Mouse (Mus musculus) heart, adult 2 months (tissue): Measurements from ENCODE around the gene Rxfp4. TPM values are rescaled to one million over a fixed set of nuclear protein-coding genes. Genes with fewer than 3 reads are reported as not detected.

Experiments
- DNase-seq, 2 experiments: peaks; one replicate each; pipeline ENCODE4 v3.0.0; 2021
- H3K27ac ChIP-seq: fragments of 200-600 bp; 2 replicates; pipeline ENCODE4 v1.8.1; 2022
- H3K27me3 ChIP-seq: fragments of 200-500 bp; 2 replicates; pipeline ENCODE4 v1.6.1; 2012; ENCODE audit warnings: mild to moderate bottlenecking, low read length, inconsistent platforms, mixed read lengths; ENCODE audit not compliant: control insufficient read depth, insufficient read depth
- H3K36me3 ChIP-seq: fragments of 200-500 bp; 2 replicates; pipeline ENCODE4 v1.6.1; 2012; ENCODE audit warnings: low read length, inconsistent platforms; ENCODE audit not compliant: control insufficient read depth, insufficient read depth
- H3K4me1 ChIP-seq: fragments of 200-500 bp; 2 replicates; pipeline ENCODE4 v1.6.1; 2011; ENCODE audit warnings: low read length; ENCODE audit not compliant: control insufficient read depth, insufficient read depth
- H3K4me3 ChIP-seq: fragments of 200-600 bp; 2 replicates; pipeline ENCODE4 v1.8.1; 2022
- H3K79me2 ChIP-seq: fragments of 200-500 bp; replicated peaks from 2 replicates; pipeline ENCODE4 v1.6.1; 2012; ENCODE audit warnings: mild to moderate bottlenecking, inconsistent platforms, low read length, moderate library complexity, mixed read lengths; ENCODE audit not compliant: control insufficient read depth, insufficient read depth
- H3K9ac ChIP-seq: fragments of 200-500 bp; 2 replicates; pipeline ENCODE4 v1.6.1; 2012; ENCODE audit warnings: low read depth, mild to moderate bottlenecking, control low read depth, inconsistent platforms, low read length, mixed read lengths
- CTCF ChIP-seq: fragments of 200-600 bp; IDR thresholded peaks from 2 replicates; pipeline ENCODE4 v1.8.1; 2022; ENCODE audit warnings: antibody characterized with exemption, mild to moderate bottlenecking, moderate library complexity
- EP300 ChIP-seq: fragments of 200-500 bp; IDR thresholded peaks from 2 replicates; pipeline ENCODE4 v1.6.1; 2011; ENCODE audit warnings: low read depth, low read length, control low read depth; ENCODE audit not compliant: insufficient read depth
- POLR2A ChIP-seq: fragments of 200-500 bp; IDR thresholded peaks from 2 replicates; pipeline ENCODE4 v1.6.1; 2011; ENCODE audit warnings: mild to moderate bottlenecking, low read depth, low read length, control low read depth; ENCODE audit not compliant: insufficient read depth
- WGBS: fragments of 180-500 bp; shearing (Covaris S2); methylation state at CpG from one replicate; pipeline ENCODE4 v1.1.7; 2018; 5-methylcytosine and 5-hydroxymethylcytosine counted together
- intact Hi-C: fragments of 180-260 bp; cut with DNase I; formaldehyde crosslinking; loops from one replicate; pipeline ENCODE4 v1.15.1; 2025
- polyA plus RNA-seq: library from polyadenylated mRNA; depleted of rRNA; stranded (reverse); fragments of >200 nt; gene quantifications from 2 replicates; pipeline ENCODE4 v1.2.3, GENCODE M21; 2012
- total RNA-seq, 2 experiments: library from RNA; stranded (reverse); gene quantifications; 2 replicates each; pipeline ENCODE4 v1.2.3; 2021

Gene Rxfp4
- total and polyA plus RNA-seq, 3 experiments = not detected

- intact Hi-C loops = loop anchor here (2.0 kb wide), 1 partner anchor 26 kb away; no protein-coding TSS in a partner anchor
- TF ChIP-seq EP300 (no peak), POLR2A (no peak), CTCF (no peak)
- H3K4me1 ChIP-seq = peaks cover 25% of the 10 kb centered on the region
- no peaks in the 10 kb centered on the region for H3K27me3 ChIP-seq
- H3K79me2 ChIP-seq = peaks cover 5% of the 10 kb centered on the region; the same call in 1 of the 2 replicates
- 84% methylated on average over 10 of the region's 10 CpGs for WGBS
- no peak overlapping the region for H3K4me3 ChIP-seq
- H3K36me3 ChIP-seq = peaks cover 12% of the 10 kb centered on the region
- H3K9ac ChIP-seq = no peak overlapping the region
- H3K27ac ChIP-seq = no peak overlapping the region
- DNase-seq = peak in 1 of 2 experiments; percentile 19
These were observed 19.9 kb downstream of the Rxfp4 start for GRCm38 (mm10) chr3:88633056-88633455.

- intact Hi-C loops = loop anchor here (2.0 kb wide), 1 partner anchor 25 kb away; no protein-coding TSS in a partner anchor
- Histone ChIP-seq H3K9ac (no peak overlapping the region), H3K36me3 (peaks cover 11% of the 10 kb centered on the region), H3K79me2 (peaks cover 8% of the 10 kb centered on the region; the same call in 1 of the 2 replicates), H3K4me3 (no peak overlapping the region), H3K27ac (peak overlapping the region; percentile 12), H3K27me3 (no peaks in the 10 kb centered on the region), H3K4me1 (peaks cover 30% of the 10 kb centered on the region)
- peak in 1 of 2 experiments; percentile 21 for DNase-seq
- WGBS = 53% methylated on average over 12 of the region's 12 CpGs
- peak; percentile 84; the same call in 1 of the 2 replicates for TF ChIP-seq EP300
- TF ChIP-seq POLR2A = no peak
- TF ChIP-seq CTCF = peak; percentile 78
These were observed 20.9 kb downstream of the Rxfp4 start for GRCm38 (mm10) chr3:88631921-88632587.

- H3K4me1 ChIP-seq = peaks cover 38% of the 10 kb centered on the region
- peaks cover 10% of the 10 kb centered on the region for H3K79me2 ChIP-seq
- H3K9ac ChIP-seq = peak overlapping the region; percentile 8; the same call in 1 of the 2 replicates
- peaks cover 11% of the 10 kb centered on the region for H3K36me3 ChIP-seq
- H3K4me3 ChIP-seq = no peak overlapping the region
- TF ChIP-seq POLR2A (no peak), EP300 (peak; percentile 73; the same call in 1 of the 2 replicates)
- H3K27me3 ChIP-seq = no peaks in the 10 kb centered on the region
- intact Hi-C loops = no loop called here
- 32% methylated on average over 6 of the region's 6 CpGs for WGBS
- peak overlapping the region; percentile 76 for H3K27ac ChIP-seq
- DNase-seq = peak; percentile 59 to 63
These were observed 22.0 kb downstream of the Rxfp4 start for GRCm38 (mm10) chr3:88630849-88631341.

GRCm38 (mm10) chr3:88630018-88630417 is 22.9 kb downstream of the Rxfp4 start:
- 50% methylated on average over 9 of the region's 9 CpGs for WGBS
- peaks cover 10% of the 10 kb centered on the region for H3K79me2 ChIP-seq
- no peaks in the 10 kb centered on the region for H3K27me3 ChIP-seq
- no peak for DNase-seq
- peaks cover 45% of the 10 kb centered on the region for H3K4me1 ChIP-seq
- no peak overlapping the region for H3K4me3 ChIP-seq
- H3K27ac ChIP-seq = peak overlapping the region; percentile 76
- H3K9ac ChIP-seq = no peak overlapping the region
- intact Hi-C loops = no loop called here
- H3K36me3 ChIP-seq = peaks cover 14% of the 10 kb centered on the region
- TF ChIP-seq CTCF = no peak
- no peak for TF ChIP-seq POLR2A
- no peak for TF ChIP-seq EP300

GRCm38 (mm10) chr3:88629244-88629643 is 23.7 kb downstream of the Rxfp4 start:
- Histone ChIP-seq H3K4me1 (peaks cover 52% of the 10 kb centered on the region), H3K9ac (no peak overlapping the region), H3K79me2 (peaks cover 12% of the 10 kb centered on the region), H3K27me3 (no peaks in the 10 kb centered on the region), H3K4me3 (no peak overlapping the region), H3K27ac (peak overlapping the region; percentile 76), H3K36me3 (peaks cover 15% of the 10 kb centered on the region)
- intact Hi-C loops = no loop called here
- DNase-seq = no peak
- TF ChIP-seq EP300 (no peak), POLR2A (no peak), CTCF (no peak)
- WGBS = 43% methylated on average over 13 of the region's 13 CpGs

GRCm38 (mm10) chr3:88628766-88629165 is 24.2 kb downstream of the Rxfp4 start:
- no peaks in the 10 kb centered on the region for H3K27me3 ChIP-seq
- H3K36me3 ChIP-seq = peaks cover 18% of the 10 kb centered on the region
- H3K4me1 ChIP-seq = peaks cover 55% of the 10 kb centered on the region
- no peak for TF ChIP-seq EP300
- TF ChIP-seq CTCF = no peak
- no peak for TF ChIP-seq POLR2A
- no peak overlapping the region for H3K9ac ChIP-seq
- DNase-seq = no peak
- intact Hi-C loops = no loop called here
- H3K4me3 ChIP-seq = no peak overlapping the region
- H3K27ac ChIP-seq = peak overlapping the region; percentile 36
- peaks cover 12% of the 10 kb centered on the region for H3K79me2 ChIP-seq
- 37% methylated on average over 4 of the region's 4 CpGs for WGBS
